Mouse (Mus musculus): ENCODE data around the gene 4933415F23Rik. TPM values are rescaled to one million over a fixed set of nuclear protein-coding genes. Genes with fewer than 3 reads are reported as not detected.

Gene 4933415F23Rik
- polyA plus RNA-seq, 1 experiment = not detected

GRCm38 (mm10) chr1:23109191-23109590 is 7.1 kb upstream of the 4933415F23Rik start:
- TF ChIP-seq POLR2A (IDR thresholded peaks at IDR 0.05; ENCODE audit: borderline replicate concordance, control insufficient read depth, low read depth, low read length) (no peak), CTCF (IDR thresholded peaks at IDR 0.05; ENCODE audit: control insufficient read depth, insufficient read depth, low read length) (no peak)
- Histone ChIP-seq H3K27ac (ENCODE audit: control insufficient read depth, insufficient read depth, low read depth, low read length, poor library complexity) (no peak overlapping the region), H3K4me1 (ENCODE audit: control insufficient read depth, insufficient read depth, low read length) (no peaks in the 10 kb centered on the region), H3K4me3 (replicated peaks; ENCODE audit: control insufficient read depth, low read depth, low read length) (no peak overlapping the region)
- 67% methylated on average over 1 of the region's 1 CpGs for WGBS

- H3K4me1 ChIP-seq (ENCODE audit: control insufficient read depth, insufficient read depth, low read length) = no peaks in the 10 kb centered on the region
- no peak overlapping the region for H3K4me3 ChIP-seq (replicated peaks; ENCODE audit: control insufficient read depth, low read depth, low read length)
- H3K27ac ChIP-seq (ENCODE audit: control insufficient read depth, insufficient read depth, low read depth, low read length, poor library complexity) = no peak overlapping the region
- WGBS = 72% methylated on average over 4 of the region's 4 CpGs
- TF ChIP-seq POLR2A (IDR thresholded peaks at IDR 0.05; ENCODE audit: borderline replicate concordance, control insufficient read depth, low read depth, low read length) (no peak), CTCF (IDR thresholded peaks at IDR 0.05; ENCODE audit: control insufficient read depth, insufficient read depth, low read length) (no peak)
Observed at GRCm38 (mm10) chr1:23102881-23103280, 828 bp upstream of the 4933415F23Rik start.

GRCm38 (mm10) chr1:23099791-23100190 is 2.3 kb downstream of the 4933415F23Rik start:
- WGBS = 61% methylated on average over 1 of the region's 1 CpGs
- Histone ChIP-seq H3K27ac (ENCODE audit: control insufficient read depth, insufficient read depth, low read depth, low read length, poor library complexity) (no peak overlapping the region), H3K4me1 (ENCODE audit: control insufficient read depth, insufficient read depth, low read length) (no peaks in the 10 kb centered on the region), H3K4me3 (replicated peaks; ENCODE audit: control insufficient read depth, low read depth, low read length) (no peak overlapping the region)
- TF ChIP-seq POLR2A (IDR thresholded peaks at IDR 0.05; ENCODE audit: borderline replicate concordance, control insufficient read depth, low read depth, low read length) (no peak), CTCF (IDR thresholded peaks at IDR 0.05; ENCODE audit: control insufficient read depth, insufficient read depth, low read length) (no peak)

GRCm38 (mm10) chr1:23098451-23098850 is 3.6 kb downstream of the 4933415F23Rik start:
- no peak for TF ChIP-seq POLR2A (IDR thresholded peaks at IDR 0.05; ENCODE audit: borderline replicate concordance, control insufficient read depth, low read depth, low read length)
- no peak for TF ChIP-seq CTCF (IDR thresholded peaks at IDR 0.05; ENCODE audit: control insufficient read depth, insufficient read depth, low read length)
- no peak overlapping the region for H3K4me3 ChIP-seq (replicated peaks; ENCODE audit: control insufficient read depth, low read depth, low read length)
- 83% methylated on average over 2 of the region's 2 CpGs for whole genome bisulfite sequencing
- no peaks in the 10 kb centered on the region for H3K4me1 ChIP-seq (ENCODE audit: control insufficient read depth, insufficient read depth, low read length)
- H3K27ac ChIP-seq (ENCODE audit: control insufficient read depth, insufficient read depth, low read depth, low read length, poor library complexity) = no peak overlapping the region

- TF ChIP-seq CTCF (IDR thresholded peaks at IDR 0.05; ENCODE audit: control insufficient read depth, insufficient read depth, low read length) (no peak), POLR2A (IDR thresholded peaks at IDR 0.05; ENCODE audit: borderline replicate concordance, control insufficient read depth, low read depth, low read length) (no peak)
- WGBS = 75% methylated on average over 4 of the region's 4 CpGs
- H3K4me3 ChIP-seq (replicated peaks; ENCODE audit: control insufficient read depth, low read depth, low read length) = no peak overlapping the region
- H3K27ac ChIP-seq (ENCODE audit: control insufficient read depth, insufficient read depth, low read depth, low read length, poor library complexity) = no peak overlapping the region
- no peaks in the 10 kb centered on the region for H3K4me1 ChIP-seq (ENCODE audit: control insufficient read depth, insufficient read depth, low read length)
Observed at GRCm38 (mm10) chr1:23097996-23098395, 4.1 kb downstream of the 4933415F23Rik start.

- WGBS = 73% methylated on average over 5 of the region's 5 CpGs
- TF ChIP-seq POLR2A (IDR thresholded peaks at IDR 0.05; ENCODE audit: borderline replicate concordance, control insufficient read depth, low read depth, low read length) = no peak
- no peak for TF ChIP-seq CTCF (IDR thresholded peaks at IDR 0.05; ENCODE audit: control insufficient read depth, insufficient read depth, low read length)
Observed at GRCm38 (mm10) chr1:23067715-23068114, 34.3 kb downstream of the 4933415F23Rik start.

GRCm38 (mm10) chr1:23064717-23065475 is 37.2 kb downstream of the 4933415F23Rik start:
- H3K4me3 ChIP-seq (replicated peaks; ENCODE audit: control insufficient read depth, low read depth, low read length) = no peak overlapping the region
- no peak overlapping the region for H3K27ac ChIP-seq (ENCODE audit: control insufficient read depth, insufficient read depth, low read depth, low read length, poor library complexity)
- WGBS = 51% methylated on average over 4 of the region's 4 CpGs
- TF ChIP-seq CTCF (IDR thresholded peaks at IDR 0.05; ENCODE audit: control insufficient read depth, insufficient read depth, low read length) (no peak), POLR2A (IDR thresholded peaks at IDR 0.05; ENCODE audit: borderline replicate concordance, control insufficient read depth, low read depth, low read length) (no peak)
- H3K4me1 ChIP-seq (ENCODE audit: control insufficient read depth, insufficient read depth, low read length) = no peaks in the 10 kb centered on the region

More at GRCm38 (mm10) chr1:23067715-23068114, 34.3 kb downstream of the 4933415F23Rik start:
- Histone ChIP-seq H3K4me1 (ENCODE audit: control insufficient read depth, insufficient read depth, low read length) (no peaks in the 10 kb centered on the region), H3K27ac (ENCODE audit: control insufficient read depth, insufficient read depth, low read depth, low read length, poor library complexity) (no peak overlapping the region), H3K4me3 (replicated peaks; ENCODE audit: control insufficient read depth, low read depth, low read length) (no peak overlapping the region)

GRCm38 (mm10) chr1:23063946-23064345 is 38.1 kb downstream of the 4933415F23Rik start:
- WGBS = 70% methylated on average over 2 of the region's 2 CpGs
- no peak overlapping the region for H3K4me3 ChIP-seq (replicated peaks; ENCODE audit: control insufficient read depth, low read depth, low read length)
- H3K27ac ChIP-seq (ENCODE audit: control insufficient read depth, insufficient read depth, low read depth, low read length, poor library complexity) = no peak overlapping the region
- H3K4me1 ChIP-seq (ENCODE audit: control insufficient read depth, insufficient read depth, low read length) = no peaks in the 10 kb centered on the region
- TF ChIP-seq CTCF (IDR thresholded peaks at IDR 0.05; ENCODE audit: control insufficient read depth, insufficient read depth, low read length) = no peak
- no peak for TF ChIP-seq POLR2A (IDR thresholded peaks at IDR 0.05; ENCODE audit: borderline replicate concordance, control insufficient read depth, low read depth, low read length)

Data from bone marrow, adult 2 months (tissue).